Mouse (Mus musculus) hindbrain, embryonic 15.5 days (tissue): Measurements from ENCODE around the gene Rmnd5b. TPM values are rescaled to one million over a fixed set of nuclear protein-coding genes. Genes with fewer than 3 reads are reported as not detected.
"Not testable (repeated sequence)": the region's sequence is repeated elsewhere in the genome, so short reads cannot be mapped to it uniquely, and the experiment has no call there.

ENCODE experiments used
- ATAC-seq: fragments of 200-750 bp; cut with Nextera tagmentation; 2 replicates; pipeline ENCODE4 v1.8.0; 2017; ENCODE audit warnings: low read depth, moderate number of reproducible peaks, moderate TSS enrichment; ENCODE audit not compliant: low FRiP score
- H3K27ac ChIP-seq: fragments of 300-500 bp; sonication (generic); replicated peaks from 2 replicates; pipeline ENCODE4 v1.5.1; 2015; ENCODE audit warnings: mild to moderate bottlenecking, inconsistent platforms
- H3K27me3 ChIP-seq: fragments of 300-500 bp; sonication (generic); 2 replicates; pipeline ENCODE4 v1.6.1; 2015; ENCODE audit warnings: control low read depth, inconsistent platforms
- H3K36me3 ChIP-seq: fragments of 300-500 bp; sonication (generic); 2 replicates; pipeline ENCODE4 v1.6.1; 2015; ENCODE audit warnings: control low read depth, inconsistent platforms
- H3K4me1 ChIP-seq: fragments of 300-500 bp; sonication (generic); replicated peaks from 2 replicates; pipeline ENCODE4 v1.6.1; 2015; ENCODE audit warnings: control low read depth, inconsistent platforms
- H3K4me2 ChIP-seq: fragments of 300-500 bp; sonication (generic); 2 replicates; pipeline ENCODE4 v1.6.1; 2015; ENCODE audit warnings: moderate library complexity, mild to moderate bottlenecking, inconsistent platforms
- H3K4me3 ChIP-seq: fragments of 300-500 bp; sonication (generic); 2 replicates; pipeline ENCODE4 v1.5.1; 2015; ENCODE audit warnings: mild to moderate bottlenecking, inconsistent platforms
- H3K9ac ChIP-seq: fragments of 300-500 bp; sonication (generic); 2 replicates; pipeline ENCODE4 v1.6.1; 2015; ENCODE audit warnings: inconsistent platforms
- H3K9me3 ChIP-seq: fragments of 300-500 bp; sonication (generic); 2 replicates; pipeline ENCODE4 v1.6.1; 2016; ENCODE audit warnings: control low read depth, inconsistent platforms
- WGBS: fragments of 180-500 bp; shearing (Covaris S2); methylation state at CpG from one replicate; pipeline ENCODE4 v1.1.7; 2015; 5-methylcytosine and 5-hydroxymethylcytosine counted together
- polyA plus RNA-seq: library from polyadenylated mRNA; unstranded; fragments of >200 nt; fragmentation: Nextera tagmentation; extraction: Ambion mirVana; gene quantifications from 2 replicates; pipeline ENCODE4 v1.2.1, GENCODE M21; 2015

Gene Rmnd5b
- polyA plus RNA-seq, 1 experiment from 2014 or later, result 79.6 TPM

DNA sequence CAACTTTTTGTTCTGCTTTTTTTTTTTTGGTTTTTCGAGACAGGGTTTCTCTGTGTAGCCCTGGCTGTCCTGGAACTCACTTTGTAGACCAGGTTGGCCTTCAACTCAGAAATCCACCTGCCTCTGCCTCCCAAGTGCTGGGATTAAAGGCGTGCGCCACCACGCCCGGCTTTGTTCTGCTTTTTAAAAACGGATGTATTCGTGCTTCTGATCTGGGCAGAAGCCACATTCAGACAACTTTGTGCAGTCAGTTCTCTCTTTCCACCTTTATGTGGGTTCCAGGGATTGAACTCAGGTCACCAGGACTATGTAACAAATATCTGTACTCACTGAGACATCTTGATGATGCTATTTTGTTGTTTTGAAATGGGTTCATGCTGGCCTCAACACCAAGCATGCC, 2.5 kb downstream of the Rmnd5b start:
- not testable (repeated sequence) for H3K4me2 ChIP-seq, H3K4me3 ChIP-seq, H3K36me3 ChIP-seq, H3K9ac ChIP-seq, H3K27ac ChIP-seq, H3K27me3 ChIP-seq, ATAC-seq, H3K9me3 ChIP-seq
- peaks cover 27% of the 10 kb centered on the region for H3K4me1 ChIP-seq
- WGBS, result 96% methylated on average over 7 of the region's 7 CpGs

DNA sequence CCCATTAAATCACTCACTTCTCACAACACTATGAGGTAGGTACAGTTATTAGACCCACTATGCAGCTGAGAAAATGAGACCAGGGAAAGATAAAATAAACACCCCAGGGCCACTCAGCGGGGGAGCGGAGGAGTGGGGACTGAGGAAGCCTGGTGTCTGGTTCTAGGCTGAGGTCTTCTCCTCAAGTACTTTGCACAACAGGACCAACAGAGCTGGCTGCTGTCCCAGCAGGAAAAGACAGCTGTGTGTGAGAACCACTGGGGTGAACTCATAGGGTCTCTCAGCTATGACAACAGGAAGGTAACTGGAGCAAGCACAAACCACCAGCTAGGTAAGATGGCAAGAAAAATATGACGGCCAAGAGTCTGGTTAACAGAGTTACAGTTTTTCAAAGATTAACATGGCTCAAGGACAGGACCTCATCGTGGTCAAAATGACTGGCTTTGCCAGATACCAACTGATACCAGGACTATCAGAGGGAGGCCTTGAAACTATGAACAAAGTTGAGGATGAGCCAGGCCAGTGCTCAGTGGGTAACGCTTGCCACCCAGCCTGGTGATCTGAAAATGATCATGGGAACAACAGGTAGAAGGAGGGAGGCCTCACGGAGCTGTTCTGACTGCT, 3.5 kb downstream of the Rmnd5b start:
- no peak overlapping the region for H3K4me2 ChIP-seq
- 86% methylated on average over 6 of the region's 6 CpGs for WGBS

DNA sequence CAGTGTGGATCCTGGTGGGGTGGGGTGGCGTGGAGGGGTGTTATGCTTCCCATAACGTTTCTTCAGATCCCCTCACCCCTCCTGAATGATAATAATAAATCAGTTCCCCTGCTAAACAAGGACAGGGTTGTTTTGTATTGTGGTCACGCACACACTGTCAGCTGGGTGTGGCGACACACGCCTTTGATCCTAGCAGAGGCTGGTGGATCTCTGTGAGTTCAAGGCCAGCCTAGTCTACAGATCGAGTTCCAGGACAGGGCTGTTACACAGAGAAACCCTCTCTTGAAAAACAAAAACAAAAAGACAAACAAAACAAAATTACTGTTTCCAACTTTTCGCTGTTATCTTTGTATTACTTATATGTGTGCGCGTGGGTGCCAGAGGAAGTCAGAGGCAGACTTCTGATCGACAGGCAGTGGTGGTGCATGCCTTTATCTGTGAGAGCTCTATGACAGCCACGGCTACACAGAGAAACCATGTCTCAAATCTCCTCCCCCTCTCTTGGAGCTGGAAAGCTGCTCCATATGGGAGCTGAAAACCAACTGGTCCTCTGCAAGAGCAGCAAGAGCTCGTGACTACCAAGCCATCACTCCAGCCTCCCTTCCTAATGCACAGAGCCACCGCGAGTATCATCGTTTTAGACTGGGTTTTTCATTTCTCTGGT, 5.9 kb downstream of the Rmnd5b start:
- WGBS, result 87% methylated on average over 15 of the region's 15 CpGs

More for the DNA sequence above, 3.5 kb downstream of the Rmnd5b start:
- Histone ChIP-seq H3K9me3 (no peaks in the 10 kb centered on the region), H3K4me3 (no peak overlapping the region), H3K27ac (no peak overlapping the region), H3K27me3 (no peaks in the 10 kb centered on the region), H3K4me1 (peaks cover 27% of the 10 kb centered on the region), H3K9ac (no peak overlapping the region), H3K36me3 (peaks cover 18% of the 10 kb centered on the region)
- no peak for ATAC-seq

DNA sequence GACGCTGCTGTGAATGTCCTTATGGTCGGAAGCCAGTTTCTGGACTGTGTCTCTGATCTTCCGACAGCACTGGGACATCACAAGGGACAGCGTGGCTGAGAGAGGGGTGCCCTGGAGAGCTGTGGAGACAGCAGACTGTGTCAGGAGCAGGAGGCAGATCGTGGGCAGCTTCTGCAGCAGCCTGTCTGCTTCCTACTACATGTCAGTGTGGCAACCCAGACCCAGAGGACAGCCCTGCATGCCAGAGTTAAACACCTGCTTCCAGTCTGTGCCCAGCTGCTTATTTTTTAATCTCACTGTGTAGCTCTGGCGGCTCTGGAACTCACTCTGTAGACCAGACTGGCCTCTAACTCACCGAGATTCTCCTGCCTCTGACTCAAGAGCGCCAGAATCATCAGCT, 7.8 kb downstream of the Rmnd5b start:
- 92% methylated on average over 8 of the region's 8 CpGs for WGBS
- Histone ChIP-seq H3K27ac (no peak overlapping the region), H3K27me3 (no peaks in the 10 kb centered on the region), H3K36me3 (peaks cover 58% of the 10 kb centered on the region), H3K9me3 (no peaks in the 10 kb centered on the region), H3K9ac (no peak overlapping the region), H3K4me3 (no peak overlapping the region), H3K4me1 (peaks cover 3% of the 10 kb centered on the region; the same call in 1 of the 2 replicates), H3K4me2 (no peak overlapping the region)
- no peak for ATAC-seq

More for the DNA sequence above, 5.9 kb downstream of the Rmnd5b start:
- Histone ChIP-seq H3K4me3 (no peak overlapping the region), H3K27me3 (no peaks in the 10 kb centered on the region), H3K36me3 (peaks cover 39% of the 10 kb centered on the region), H3K9me3 (no peaks in the 10 kb centered on the region), H3K4me2 (no peak overlapping the region), H3K4me1 (peaks cover 16% of the 10 kb centered on the region), H3K9ac (no peak overlapping the region), H3K27ac (no peak overlapping the region)
- ATAC-seq, result no peak

DNA sequence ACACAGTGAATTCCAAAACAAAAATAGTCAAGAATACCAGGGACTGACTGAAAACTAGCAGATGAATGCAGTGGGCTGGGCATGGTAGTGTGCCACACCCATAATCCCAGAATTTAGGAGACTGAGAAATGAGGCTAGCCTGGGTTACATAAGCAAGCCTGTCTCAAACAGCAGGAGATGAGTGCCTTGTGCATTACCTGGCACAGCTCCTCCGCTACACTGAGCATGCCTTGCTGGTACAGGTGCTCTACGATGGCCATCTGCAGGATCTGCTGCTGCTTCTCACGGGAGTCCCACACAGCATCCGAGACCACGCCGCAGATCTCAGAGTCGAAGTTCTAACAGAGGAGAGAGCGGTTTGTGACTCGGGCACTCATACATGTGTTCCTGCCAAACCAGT, 8.3 kb downstream of the Rmnd5b start:
- H3K4me3 ChIP-seq, result no peak overlapping the region
- peaks cover under 1% of the 10 kb centered on the region; the same call in 1 of the 2 replicates for H3K4me1 ChIP-seq
- no peak overlapping the region for H3K27ac ChIP-seq
- no peaks in the 10 kb centered on the region for H3K27me3 ChIP-seq
- no peak overlapping the region for H3K4me2 ChIP-seq
- H3K36me3 ChIP-seq, result peaks cover 61% of the 10 kb centered on the region
- WGBS, result 92% methylated on average over 9 of the region's 9 CpGs
- H3K9ac ChIP-seq, result no peak overlapping the region
- no peaks in the 10 kb centered on the region for H3K9me3 ChIP-seq
- ATAC-seq, result no peak

DNA sequence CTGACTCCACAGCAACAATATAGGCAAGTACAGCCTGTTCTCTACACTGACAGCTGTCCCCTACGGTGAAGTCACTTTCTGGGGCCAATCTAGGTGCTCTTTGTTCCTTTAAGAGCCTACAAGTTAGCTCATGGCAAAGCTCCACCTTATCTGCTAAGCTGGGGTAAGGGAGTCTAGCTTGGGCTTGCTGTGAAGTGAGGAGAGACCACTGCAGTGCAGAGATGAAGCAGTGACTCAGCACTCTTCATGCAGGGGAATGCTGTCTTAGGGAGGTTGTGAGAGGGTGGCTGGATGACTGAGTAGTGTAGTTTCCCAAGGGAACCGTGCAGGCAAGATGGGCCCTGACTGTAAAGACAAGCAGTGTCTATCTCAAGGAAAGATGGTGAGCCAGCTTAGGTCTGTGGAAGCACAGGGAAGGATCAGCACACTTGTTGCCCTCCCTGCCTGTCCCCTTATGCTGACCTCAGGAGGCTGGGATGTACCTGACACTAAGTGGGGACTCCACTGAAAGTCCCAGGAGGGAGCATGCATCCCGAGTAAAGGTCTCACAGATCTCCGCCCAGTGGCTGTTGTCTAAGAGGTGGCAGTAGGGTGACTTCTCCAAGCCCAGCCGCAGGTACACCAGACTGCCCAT, 10.4 kb downstream of the Rmnd5b start:
- 88% methylated on average over 5 of the region's 5 CpGs for WGBS
- peaks cover 61% of the 10 kb centered on the region for H3K36me3 ChIP-seq
- no peak for ATAC-seq
- no peaks in the 10 kb centered on the region for H3K9me3 ChIP-seq
- H3K4me2 ChIP-seq, result no peak overlapping the region
- peaks cover 8% of the 10 kb centered on the region for H3K4me1 ChIP-seq
- H3K9ac ChIP-seq, result no peak overlapping the region
- no peaks in the 10 kb centered on the region for H3K27me3 ChIP-seq
- H3K27ac ChIP-seq, result no peak overlapping the region
- H3K4me3 ChIP-seq, result no peak overlapping the region

DNA sequence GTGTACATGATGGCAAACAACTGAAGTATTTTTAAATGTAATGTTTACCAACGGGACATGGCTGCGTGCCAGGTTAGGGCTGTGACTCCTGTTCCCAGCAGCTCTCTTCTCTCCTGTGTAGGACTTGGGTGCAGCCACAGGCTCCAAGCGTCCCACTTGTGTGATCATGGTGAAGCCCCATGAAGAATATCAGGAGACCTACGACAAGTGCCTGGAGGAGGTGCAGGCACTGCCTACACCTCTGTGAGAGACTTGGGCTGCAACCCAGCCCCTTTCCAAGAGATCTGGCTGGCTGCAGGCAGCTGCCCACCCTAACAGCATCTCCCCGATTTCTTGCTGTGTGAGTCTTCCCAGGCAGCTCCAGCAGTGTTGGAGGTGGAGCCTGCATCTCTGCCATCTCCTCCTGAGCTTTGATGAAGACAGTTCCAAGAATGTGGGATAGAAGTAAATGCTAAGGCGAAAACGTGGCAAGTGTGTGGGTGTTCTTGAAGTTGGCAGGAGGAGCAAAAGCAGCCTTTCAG, 12.7 kb downstream of the Rmnd5b start:
- H3K4me3 ChIP-seq, result no peak overlapping the region
- no peak for ATAC-seq
- no peak overlapping the region for H3K9ac ChIP-seq
- H3K27me3 ChIP-seq, result no peaks in the 10 kb centered on the region
- H3K4me1 ChIP-seq, result peaks cover 14% of the 10 kb centered on the region
- no peak overlapping the region for H3K4me2 ChIP-seq
- no peaks in the 10 kb centered on the region for H3K9me3 ChIP-seq
- peaks cover 51% of the 10 kb centered on the region for H3K36me3 ChIP-seq
- 92% methylated on average over 7 of the region's 7 CpGs for WGBS
- H3K27ac ChIP-seq, result no peak overlapping the region

DNA sequence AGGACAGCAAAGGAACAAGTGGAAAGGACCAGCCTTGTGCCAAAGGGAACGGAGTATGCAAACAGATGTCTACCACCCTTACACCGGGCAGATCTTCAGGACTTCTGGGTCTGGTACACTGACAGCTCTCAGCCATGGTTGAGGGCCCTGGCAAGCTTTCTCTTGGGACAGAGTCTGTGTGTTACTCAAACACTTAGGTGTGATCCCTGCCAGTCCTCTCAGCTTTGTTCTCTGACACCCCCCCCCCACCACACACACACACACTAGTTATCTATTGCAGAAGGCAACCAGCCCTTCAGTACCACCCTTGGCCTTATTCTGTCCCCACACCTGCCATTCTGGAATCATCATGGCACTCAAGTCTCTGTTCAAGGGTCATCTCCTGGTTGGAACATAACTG, 13.9 kb downstream of the Rmnd5b start:
- no peaks in the 10 kb centered on the region for H3K27me3 ChIP-seq
- WGBS, result 89% methylated on average over 2 of the region's 2 CpGs
- no peak overlapping the region for H3K27ac ChIP-seq
- no peak overlapping the region for H3K4me2 ChIP-seq
- H3K9me3 ChIP-seq, result no peaks in the 10 kb centered on the region
- no peak overlapping the region for H3K9ac ChIP-seq
- H3K4me1 ChIP-seq, result peaks cover 14% of the 10 kb centered on the region
- ATAC-seq, result no peak
- no peak overlapping the region for H3K4me3 ChIP-seq
- H3K36me3 ChIP-seq, result peaks cover 39% of the 10 kb centered on the region

DNA sequence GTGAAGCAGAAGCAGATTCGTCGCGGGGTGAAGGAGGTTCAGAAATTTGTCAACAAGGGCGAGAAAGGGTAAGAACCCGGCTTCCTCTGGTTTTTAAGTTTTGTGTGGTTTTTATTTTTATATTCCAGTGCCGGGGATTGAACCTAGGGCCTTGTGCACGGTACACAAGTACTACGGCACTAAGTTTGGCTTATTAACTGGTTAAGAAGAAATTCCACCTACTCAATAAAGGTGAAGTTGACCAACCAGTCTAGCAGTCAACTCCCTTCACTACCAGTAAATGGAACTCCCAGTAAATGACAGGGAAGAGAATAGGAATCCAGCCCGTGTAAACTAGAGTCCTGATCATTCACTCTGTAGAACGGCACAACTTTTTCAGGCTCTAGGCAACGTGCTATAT, 15.6 kb downstream of the Rmnd5b start:
- ATAC-seq, result no peak
- 2% methylated on average over 11 of the region's 11 CpGs for WGBS
- Histone ChIP-seq H3K4me1 (peaks cover 23% of the 10 kb centered on the region), H3K27me3 (no peaks in the 10 kb centered on the region), H3K4me3 (peak overlapping the region; percentile 77), H3K27ac (0 out of 2 replicates have a peak overlapping the region, but pooled peaks have one; percentile 7), H3K4me2 (peak overlapping the region; percentile 75), H3K9me3 (no peaks in the 10 kb centered on the region), H3K9ac (peak overlapping the region; percentile 55), H3K36me3 (peaks cover 25% of the 10 kb centered on the region)

DNA sequence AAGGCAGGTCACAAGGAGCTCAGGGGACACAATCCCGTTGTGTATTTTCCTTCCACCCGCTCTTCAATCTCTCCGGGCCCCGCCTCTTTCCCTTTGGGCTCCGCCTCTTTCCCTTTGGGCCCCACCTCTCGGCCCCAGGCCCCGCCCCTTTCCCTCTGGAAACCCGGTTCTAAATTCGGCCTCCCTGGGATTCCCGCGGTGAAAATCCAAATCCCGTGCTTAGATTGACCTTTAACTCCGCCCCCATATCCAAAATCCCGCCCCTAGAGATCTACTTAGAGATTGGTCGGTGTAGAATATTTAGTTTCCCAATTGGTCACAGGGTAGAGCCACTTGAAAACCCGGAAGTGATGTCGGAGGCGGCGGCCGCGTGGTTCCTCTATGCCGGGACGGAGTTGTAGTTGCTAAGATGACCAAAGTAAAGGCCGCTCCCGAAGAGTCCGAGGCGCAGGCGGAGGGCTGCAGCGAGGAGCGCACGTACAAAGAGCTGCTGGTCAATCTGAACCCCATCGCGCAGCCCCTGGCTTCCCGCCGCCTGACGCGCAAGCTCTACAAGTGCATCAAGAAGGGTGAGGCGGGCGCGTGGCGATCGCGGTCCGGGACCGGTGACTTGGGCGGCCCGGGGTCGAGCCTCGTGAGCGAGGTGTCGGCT, 16.2 kb downstream of the Rmnd5b start, which contains the start of gene Nhp2:
Nhp2 (plus strand) TSS at position 327 of the 652 bp plus-strand sequence.
- ATAC-seq, result peak; percentile 95
- Histone ChIP-seq H3K4me1 (peaks cover 25% of the 10 kb centered on the region), H3K4me3 (peak within 1 kb of the TSS; percentile 77), H3K27me3 (no peaks in the 10 kb centered on the region), H3K36me3 (peaks cover 19% of the 10 kb centered on the region), H3K9ac (peak within 1 kb of the TSS; percentile 55), H3K9me3 (no peaks in the 10 kb centered on the region), H3K27ac (0 out of 2 replicates have a peak within 1 kb of the TSS, but pooled peaks have one; percentile 7), H3K4me2 (peak within 1 kb of the TSS; percentile 75)
- under 1% methylated on average over 51 of the region's 51 CpGs for WGBS

DNA sequence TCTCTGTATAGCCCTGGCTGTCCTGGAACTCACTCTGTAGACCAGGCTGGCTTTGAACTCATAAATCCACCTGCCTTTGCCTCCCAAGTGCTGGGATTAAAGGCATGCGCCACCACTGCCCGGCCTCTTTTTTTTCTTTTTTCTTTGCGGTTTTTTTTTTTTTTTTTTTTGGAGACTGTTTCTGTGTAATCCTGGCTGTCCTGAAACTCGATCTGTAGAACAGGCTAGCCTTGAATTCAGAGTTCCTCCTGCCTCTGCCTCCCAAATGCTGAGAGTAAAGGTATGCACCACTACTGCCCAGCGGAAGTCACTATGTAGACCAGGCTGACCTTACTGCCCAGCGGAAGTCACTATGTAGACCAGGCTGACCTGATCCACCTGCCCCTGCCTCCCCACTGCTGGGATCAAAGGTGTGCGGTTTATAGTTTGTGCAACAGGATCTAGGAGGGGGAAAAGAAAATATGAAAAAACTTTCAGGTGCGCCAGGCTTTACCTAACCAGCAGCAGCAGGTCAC, 16.7 kb downstream of the Rmnd5b start:
- 45% methylated on average over 8 of the region's 8 CpGs for WGBS
- Histone ChIP-seq H3K4me1 (peaks cover 25% of the 10 kb centered on the region), H3K36me3 (peaks cover 13% of the 10 kb centered on the region), H3K27ac (no peak overlapping the region), H3K9me3 (no peaks in the 10 kb centered on the region), H3K4me3 (peak overlapping the region; percentile 77), H3K27me3 (no peaks in the 10 kb centered on the region), H3K9ac (no peak overlapping the region), H3K4me2 (peak overlapping the region; percentile 75)
- no peak; the same call in 1 of the 2 replicates for ATAC-seq
